Mouse (Mus musculus) embryonic facial prominence, embryonic 12.5 days (tissue): ENCODE measurements around the gene Flt3l. TPM values are rescaled to one million over a fixed set of nuclear protein-coding genes. Genes with fewer than 3 reads are reported as not detected.

Source experiments
- microRNA counts: library from miRNA; unstranded; fragments of <30 nt; microRNA quantifications from one replicate; lab custom pipeline; 2017
- microRNA-seq: library from miRNA; unstranded; fragments of <30 nt; microRNA quantifications from one replicate; pipeline ENCODE4, GENCODE M21; 2017
- polyA plus RNA-seq: library from polyadenylated mRNA; unstranded; fragments of >200 nt; fragmentation: Nextera tagmentation; extraction: Ambion mirVana; gene quantifications from 2 replicates; pipeline ENCODE4 v1.2.1, GENCODE M21; 2016

Gene Flt3l
- polyA plus RNA-seq, 1 experiment from 2014 or later = 1.1 TPM

MicroRNA genes within 50 kb of the gene (microRNA counts, 519-probe panel; counts per million panel counts)
- 460 counts per million, percentile 65 among the panel's probes with 10 or more counts for microRNA mmu-miR-150 (lab: Ali Mortazavi, UCI)

Small RNA genes within 50 kb of the gene (microRNA-seq; reads per million reads assigned to microRNA genes)
- gene Mir150 (10.9 reads per million, percentile 27 among the genes with 10 or more reads in this experiment), gene Mir5121 (15.2 reads per million, percentile 31 among the genes with 10 or more reads in this experiment), gene Mir7055 (not detected)

Other genes with a start within 250 kb of the Flt3l start
- gene Med25, start 243.7 kb downstream of the Flt3l start, polyA plus RNA-seq = 113 and 123 TPM in 2 replicates
- gene Fuz, start 240.4 kb downstream of the Flt3l start, polyA plus RNA-seq = 22.4 and 23.3 TPM in 2 replicates
- gene Ap2a1, start 206.9 kb downstream of the Flt3l start, polyA plus RNA-seq = 76.3 and 84.7 TPM in 2 replicates
- gene Tsks, start 193.2 kb downstream of the Flt3l start, polyA plus RNA-seq = 0.11 and 0.19 TPM in 2 replicates
- 32.9 and 35.6 TPM in 2 replicates for gene Cpt1c, start 161.6 kb downstream of the Flt3l start, polyA plus RNA-seq
- 660 and 677 TPM in 2 replicates for gene Prmt1, start 149.9 kb downstream of the Flt3l start, polyA plus RNA-seq
- 93.3 and 95.7 TPM in 2 replicates for gene Irf3, start 138.8 kb downstream of the Flt3l start, polyA plus RNA-seq
- 79.9 and 83.5 TPM in 2 replicates for gene Bcl2l12, start 137.7 kb downstream of the Flt3l start, polyA plus RNA-seq
- 43.8 and 47.7 TPM in 2 replicates for gene Scaf1, start 120.1 kb downstream of the Flt3l start, polyA plus RNA-seq
- gene Rras, start 118.5 kb downstream of the Flt3l start, polyA plus RNA-seq = 23.6 and 26.1 TPM in 2 replicates
- gene Prr12, start 83.6 kb downstream of the Flt3l start, polyA plus RNA-seq = 13.7 and 16.8 TPM in 2 replicates
- gene Nosip, start 74.0 kb downstream of the Flt3l start, polyA plus RNA-seq = 63.0 and 64.4 TPM in 2 replicates
- gene Prrg2, start 73.8 kb downstream of the Flt3l start, polyA plus RNA-seq = 23.9 and 25.0 TPM in 2 replicates
- 302 and 306 TPM in 2 replicates for gene Rcn3, start 44.2 kb downstream of the Flt3l start, polyA plus RNA-seq
- gene Fcgrt, start 32.6 kb downstream of the Flt3l start, polyA plus RNA-seq = 25.8 and 26.0 TPM in 2 replicates
- gene Rps11, start 12.0 kb downstream of the Flt3l start, polyA plus RNA-seq = 1,448 and 1,491 TPM in 2 replicates
- 1,339 and 1,342 TPM in 2 replicates for gene Rpl13a, start 7.7 kb downstream of the Flt3l start, polyA plus RNA-seq
- gene Gm45713, start 201 bp downstream of the Flt3l start, polyA plus RNA-seq = 0.22 and 0.27 TPM in 2 replicates
- gene Pih1d1, start 17.9 kb upstream of the Flt3l start, polyA plus RNA-seq = 90.4 and 93.0 TPM in 2 replicates
- gene Aldh16a1, start 18.2 kb upstream of the Flt3l start, polyA plus RNA-seq = 43.8 and 45.2 TPM in 2 replicates
- gene Slc17a7, start 27.5 kb upstream of the Flt3l start, polyA plus RNA-seq = 0.73 and 0.79 TPM in 2 replicates
- 0.39 and 0.56 TPM in 2 replicates for gene Gfy, start 43.1 kb upstream of the Flt3l start, polyA plus RNA-seq
- gene Pth2, start 44.6 kb upstream of the Flt3l start, polyA plus RNA-seq = not detected in 2 replicates
- gene Ccdc155, start 68.5 kb upstream of the Flt3l start, polyA plus RNA-seq = 0.94 and 1.7 TPM in 2 replicates
- 1.4 and 2.3 TPM in 2 replicates for gene Dkkl1, start 75.7 kb upstream of the Flt3l start, polyA plus RNA-seq
- 277 and 295 TPM in 2 replicates for gene Tead2, start 79.3 kb upstream of the Flt3l start, polyA plus RNA-seq
- gene Cd37, start 102.7 kb upstream of the Flt3l start, polyA plus RNA-seq = 2.3 TPM in 2 replicates
- 0.22 TPM in 1 of 2 replicates, not detected in the other for gene Slc6a16, start 104.7 kb upstream of the Flt3l start, polyA plus RNA-seq
- gene Slc6a21, start 141.1 kb upstream of the Flt3l start, polyA plus RNA-seq = not detected in 2 replicates
- 16.1 and 18.5 TPM in 2 replicates for gene Trpm4, start 197.3 kb upstream of the Flt3l start, polyA plus RNA-seq
- gene Hrc, start 198.9 kb upstream of the Flt3l start, polyA plus RNA-seq = 0.81 and 1.5 TPM in 2 replicates
- gene Ppfia3, start 230.6 kb upstream of the Flt3l start, polyA plus RNA-seq = 8.8 and 9.2 TPM in 2 replicates
- gene Lin7b, start 234.2 kb upstream of the Flt3l start, polyA plus RNA-seq = 1.2 and 1.9 TPM in 2 replicates